Mouse (Mus musculus) midbrain, embryonic 10.5 days (tissue): Measurements from ENCODE around the gene Arap1. TPM values are rescaled to one million over a fixed set of nuclear protein-coding genes. Genes with fewer than 3 reads are reported as not detected.

Source experiments
- DNase-seq: peaks from one replicate; pipeline ENCODE4 v3.0.0-alpha.2; 2017; ENCODE audit warnings: low spot score
- H3K27ac ChIP-seq: fragments of 300-500 bp; sonication (generic); replicated peaks from 2 replicates; pipeline ENCODE4 v1.5.1; 2016; ENCODE audit warnings: mild to moderate bottlenecking
- H3K27me3 ChIP-seq: fragments of 300-500 bp; sonication (generic); 2 replicates; pipeline ENCODE4 v1.6.1; 2016; ENCODE audit warnings: low read depth, mild to moderate bottlenecking; ENCODE audit not compliant: poor library complexity, severe bottlenecking
- H3K36me3 ChIP-seq: fragments of 300-500 bp; sonication (generic); 2 replicates; pipeline ENCODE4 v1.6.1; 2016; ENCODE audit warnings: mild to moderate bottlenecking, moderate library complexity
- H3K4me1 ChIP-seq: fragments of 300-500 bp; sonication (generic); 2 replicates; pipeline ENCODE4 v1.6.1; 2016
- H3K4me3 ChIP-seq: fragments of 300-500 bp; sonication (generic); 2 replicates; pipeline ENCODE4 v1.5.1; 2016; ENCODE audit warnings: mild to moderate bottlenecking, moderate library complexity
- H3K9me3 ChIP-seq: fragments of 300-500 bp; sonication (generic); replicated peaks from 2 replicates; pipeline ENCODE4 v1.6.1; 2016; ENCODE audit warnings: mild to moderate bottlenecking
- WGBS: fragments of 180-500 bp; shearing (Covaris S2); methylation state at CpG from one replicate; pipeline ENCODE4 v1.1.7; 2016; 5-methylcytosine and 5-hydroxymethylcytosine counted together
- polyA plus RNA-seq: library from polyadenylated mRNA; unstranded; fragments of >200 nt; fragmentation: Nextera tagmentation; extraction: Ambion mirVana; gene quantifications from 2 replicates; pipeline ENCODE4 v1.2.1, GENCODE M21; 2016

Arap1 gene
- 13.6 and 16.3 TPM in 2 replicates for polyA plus RNA-seq

DNA sequence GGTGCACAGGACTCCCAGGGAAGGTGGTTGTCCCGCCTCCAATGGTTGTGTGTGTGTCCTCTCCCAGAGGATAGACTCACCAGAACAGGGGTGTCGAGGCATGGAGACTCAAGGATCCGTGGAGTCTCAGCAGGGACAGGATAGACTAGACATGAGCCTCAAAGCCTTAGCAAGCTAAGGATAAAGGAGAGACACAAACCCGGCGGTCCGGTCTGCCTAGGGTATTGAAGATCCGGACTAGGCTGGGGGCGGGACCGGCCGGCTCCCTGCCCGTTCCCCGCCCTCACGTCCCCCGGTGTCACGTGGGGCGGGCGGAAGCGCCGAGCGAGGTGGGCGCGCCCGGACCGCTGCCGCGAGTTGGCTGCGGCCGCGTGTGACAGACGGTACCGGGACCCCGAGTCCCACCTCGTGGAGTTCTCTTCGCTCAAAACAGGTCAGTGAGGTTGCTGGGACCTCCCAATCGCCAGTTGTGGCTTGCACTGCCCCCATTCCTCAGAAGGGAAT, at the start of gene Arap1:
Gene Arap1 (plus strand): TSS at position 301 of the 504 bp plus-strand sequence.
- Histone ChIP-seq H3K4me3 (peak within 1 kb of the TSS; percentile 72), H3K27ac (peak within 1 kb of the TSS; percentile 73; the same call in 1 of the 2 replicates), H3K9me3 (no peaks in the 10 kb centered on the region), H3K27me3 (peaks cover 49% of the 10 kb centered on the region), H3K4me1 (peaks cover 36% of the 10 kb centered on the region), H3K36me3 (no peaks in the 10 kb centered on the region)
- DNase-seq = peak; percentile 63
- under 1% methylated on average over 35 of the region's 35 CpGs for WGBS

DNA sequence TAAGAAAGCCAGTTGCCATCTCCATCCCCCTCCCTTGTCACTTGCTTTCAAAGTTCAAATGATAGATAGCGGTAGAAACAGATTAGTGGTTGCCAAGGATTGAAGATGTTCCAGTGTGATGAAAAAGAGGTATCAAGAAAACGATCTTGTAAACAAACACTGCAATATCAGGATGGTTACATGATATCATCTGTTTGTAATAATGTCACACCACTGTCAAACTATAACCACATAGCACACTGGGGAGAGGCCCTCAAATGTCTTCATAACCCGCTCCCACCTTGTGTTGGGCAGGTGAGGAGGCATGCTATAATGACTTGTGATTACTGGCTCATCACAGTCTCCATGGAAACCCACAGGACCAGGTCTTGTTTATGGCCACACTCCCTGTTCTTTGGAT, 49.5 kb upstream of the Arap1 start:
- Histone ChIP-seq H3K27ac (no peak overlapping the region), H3K4me3 (no peak overlapping the region), H3K36me3 (0 out of 2 replicates have a peak, but pooled peaks cover 5% of the 10 kb centered on the region), H3K27me3 (peaks cover 62% of the 10 kb centered on the region), H3K4me1 (peaks cover 46% of the 10 kb centered on the region), H3K9me3 (no peaks in the 10 kb centered on the region)
- no peak for DNase-seq
- WGBS = 90% methylated on average over 3 of the region's 3 CpGs

DNA sequence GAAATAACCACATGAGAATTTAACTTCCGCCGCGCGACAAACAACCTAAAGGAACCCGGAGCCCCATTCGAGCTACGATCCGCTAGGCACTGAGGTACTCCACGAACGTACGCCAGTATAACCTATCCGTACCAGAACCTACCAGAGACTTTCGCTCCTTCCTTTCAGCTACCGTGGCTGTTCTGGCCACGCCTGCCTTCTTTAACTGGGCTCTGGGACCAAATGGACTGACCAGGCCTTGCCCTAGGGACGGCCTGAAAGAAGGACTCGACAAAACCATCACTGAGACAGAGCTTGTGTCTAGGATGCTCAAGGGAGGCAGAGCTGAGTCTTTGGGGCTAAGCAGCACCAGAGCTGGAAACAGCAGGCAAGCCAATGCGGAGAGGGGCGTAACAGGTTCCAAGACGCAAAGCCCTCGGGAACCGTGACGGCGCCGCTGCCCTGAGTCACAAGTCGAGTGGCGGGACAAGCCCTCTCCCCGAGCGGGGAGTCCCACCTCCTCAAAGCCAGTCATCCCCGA, 46.4 kb upstream of the Arap1 start:
- Histone ChIP-seq H3K9me3 (no peaks in the 10 kb centered on the region), H3K4me1 (peaks cover 37% of the 10 kb centered on the region), H3K36me3 (no peaks in the 10 kb centered on the region), H3K4me3 (peak overlapping the region; percentile 78), H3K27me3 (peaks cover 46% of the 10 kb centered on the region), H3K27ac (peak overlapping the region; percentile 87)
- DNase-seq = no peak
- WGBS = under 1% methylated on average over 30 of the region's 30 CpGs

DNA sequence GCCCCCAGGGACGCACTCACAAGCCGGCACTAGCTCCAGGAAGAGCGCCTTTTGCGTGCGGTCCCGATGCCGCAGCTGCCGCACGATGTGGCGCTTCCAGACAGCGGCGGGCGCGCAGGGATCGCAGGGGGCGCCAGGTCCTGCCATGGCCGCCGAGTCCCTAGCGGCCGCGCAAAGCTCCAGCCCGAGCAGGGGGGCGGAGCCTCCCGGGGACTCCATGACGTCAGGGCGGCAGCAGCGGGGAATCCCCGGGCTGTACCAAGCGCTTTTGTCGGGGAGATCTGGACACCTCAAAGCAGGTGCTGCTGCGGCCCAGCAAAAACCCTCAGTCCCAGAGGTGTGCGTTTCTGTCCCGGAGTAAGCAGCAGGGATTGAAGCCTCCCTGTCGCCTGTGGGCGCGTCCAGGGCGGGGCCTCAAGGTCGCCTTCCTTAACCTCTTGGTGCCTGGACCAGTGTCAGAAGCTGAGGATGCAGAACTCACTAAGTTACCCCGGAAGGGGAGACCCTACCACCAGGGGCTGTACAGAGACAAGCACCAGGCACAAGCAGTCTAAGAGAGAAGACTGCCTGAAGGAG, 45.9 kb upstream of the Arap1 start, which contains the start of gene Atg16l2:
Gene Atg16l2 (minus strand): TSS at position 371 of the 576 bp plus-strand sequence.
- H3K27me3 ChIP-seq = peaks cover 42% of the 10 kb centered on the region
- H3K36me3 ChIP-seq = no peaks in the 10 kb centered on the region
- peak within 1 kb of the TSS; percentile 87 for H3K27ac ChIP-seq
- H3K9me3 ChIP-seq = no peaks in the 10 kb centered on the region
- DNase-seq = peak; percentile 95
- peak within 1 kb of the TSS; percentile 78 for H3K4me3 ChIP-seq
- H3K4me1 ChIP-seq = peaks cover 32% of the 10 kb centered on the region
- under 1% methylated on average over 39 of the region's 39 CpGs for WGBS

DNA sequence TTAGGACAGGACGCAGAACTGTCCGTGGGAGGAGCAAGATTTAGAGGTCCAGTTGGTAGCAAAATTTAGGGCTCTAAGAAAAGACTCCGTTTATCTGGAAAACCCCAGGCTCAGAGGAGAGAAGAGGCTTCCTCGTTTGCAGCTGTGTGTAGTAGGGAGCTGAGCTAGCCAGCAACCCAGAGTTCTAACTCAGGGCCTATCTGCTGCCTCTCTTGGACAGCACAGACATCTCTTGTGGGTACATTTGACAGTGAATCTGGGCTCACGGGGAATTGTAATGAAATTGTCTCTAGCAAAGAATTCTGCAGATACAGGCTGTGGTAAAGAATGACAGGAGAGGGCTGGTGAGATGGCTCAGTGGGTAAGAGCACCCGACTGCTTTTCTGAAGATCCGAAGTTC, 45.2 kb upstream of the Arap1 start:
- peaks cover 35% of the 10 kb centered on the region for H3K27me3 ChIP-seq

DNA sequence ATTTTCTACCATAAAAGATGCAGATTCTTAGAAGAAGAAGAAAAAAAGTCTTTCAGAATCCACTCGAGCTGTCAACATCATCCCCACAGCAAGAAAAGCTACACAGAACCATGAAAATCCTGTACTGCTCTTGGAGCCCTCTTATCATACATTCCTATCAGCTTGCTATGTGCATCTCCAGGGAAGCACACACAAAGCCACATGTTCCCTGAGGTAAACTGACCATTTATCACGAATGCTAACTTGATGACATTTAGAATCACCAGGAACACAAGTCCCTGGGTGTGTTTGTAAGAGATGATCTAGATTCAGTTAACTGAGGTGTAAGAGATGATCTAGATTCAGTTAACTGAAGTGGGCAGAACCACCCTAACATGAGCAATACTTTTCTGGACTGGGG, 41.0 kb upstream of the Arap1 start:
- Histone ChIP-seq H3K4me3 (no peak overlapping the region), H3K36me3 (no peaks in the 10 kb centered on the region), H3K27ac (no peak overlapping the region), H3K4me1 (peaks cover 20% of the 10 kb centered on the region), H3K27me3 (no peaks in the 10 kb centered on the region), H3K9me3 (no peaks in the 10 kb centered on the region)
- 61% methylated on average over 2 of the region's 2 CpGs for WGBS
- no peak for DNase-seq

More for the DNA sequence above, 45.2 kb upstream of the Arap1 start:
- WGBS = 27% methylated on average over 7 of the region's 7 CpGs
- no peak for DNase-seq
- H3K27ac ChIP-seq = peak overlapping the region; percentile 87
- no peaks in the 10 kb centered on the region for H3K9me3 ChIP-seq
- no peaks in the 10 kb centered on the region for H3K36me3 ChIP-seq
- H3K4me3 ChIP-seq = peak overlapping the region; percentile 78
- H3K4me1 ChIP-seq = peaks cover 30% of the 10 kb centered on the region

DNA sequence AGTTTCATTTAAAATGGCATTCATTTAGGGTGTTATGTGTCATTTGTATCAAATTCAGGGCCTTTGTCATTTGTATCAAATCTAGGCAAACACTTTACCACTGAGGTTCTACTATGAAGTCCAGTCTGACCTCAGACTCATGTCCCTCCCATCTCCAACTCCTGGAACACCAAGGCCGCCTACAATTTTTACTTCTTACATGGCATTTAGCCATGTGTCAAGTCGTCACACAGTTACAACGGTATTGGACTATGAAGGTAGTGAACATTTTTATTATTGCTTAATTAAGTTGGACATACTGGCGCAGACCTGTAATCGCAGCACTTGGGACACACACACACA, 37.9 kb upstream of the Arap1 start:
- Histone ChIP-seq H3K9me3 (no peaks in the 10 kb centered on the region), H3K27ac (peak overlapping the region; percentile 90), H3K4me1 (peaks cover 11% of the 10 kb centered on the region), H3K4me3 (peak overlapping the region; percentile 71), H3K36me3 (no peaks in the 10 kb centered on the region), H3K27me3 (no peaks in the 10 kb centered on the region)
- WGBS = 40% methylated on average over 5 of the region's 5 CpGs
- DNase-seq = no peak

DNA sequence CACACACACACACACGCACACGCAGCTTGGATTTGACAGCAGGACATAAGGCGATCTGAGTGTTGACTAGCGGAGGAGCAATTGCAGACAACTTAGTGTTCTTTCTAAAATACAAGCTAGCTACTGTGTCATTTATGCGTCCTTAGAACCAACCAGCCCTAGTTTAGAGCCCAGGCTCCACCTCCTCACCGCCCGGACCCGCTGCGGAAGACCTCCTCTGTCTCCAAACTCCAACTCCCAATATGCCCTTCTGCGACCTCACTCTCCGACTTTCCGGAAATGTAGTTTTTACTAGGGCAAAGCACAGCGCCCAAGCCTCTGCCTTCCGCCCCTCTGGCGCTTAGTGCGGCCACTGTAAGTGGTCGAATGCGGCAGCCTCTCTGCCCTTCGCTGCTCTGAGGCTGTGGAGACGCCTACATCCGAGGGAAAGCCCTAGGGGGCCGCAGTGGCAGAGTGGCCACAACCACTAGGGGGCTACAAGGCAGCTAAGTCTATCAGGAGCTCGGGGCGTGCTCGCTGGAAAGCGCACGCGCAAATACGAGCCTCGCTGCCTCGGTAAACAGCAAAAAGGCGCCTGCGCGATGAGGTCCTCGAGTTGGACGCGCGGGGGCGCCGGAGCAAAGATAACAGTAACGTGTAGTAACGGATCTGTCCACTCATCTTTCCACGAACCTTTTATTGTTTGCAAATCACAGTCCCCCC, 37.4 kb upstream of the Arap1 start:
- peak overlapping the region; percentile 90 for H3K27ac ChIP-seq
- no peaks in the 10 kb centered on the region for H3K36me3 ChIP-seq
- no peaks in the 10 kb centered on the region for H3K9me3 ChIP-seq
- H3K4me3 ChIP-seq = peak overlapping the region; percentile 71
- H3K27me3 ChIP-seq = no peaks in the 10 kb centered on the region
- H3K4me1 ChIP-seq = peaks cover 11% of the 10 kb centered on the region
- under 1% methylated on average over 43 of the region's 43 CpGs for WGBS
- DNase-seq = peak; percentile 97

DNA sequence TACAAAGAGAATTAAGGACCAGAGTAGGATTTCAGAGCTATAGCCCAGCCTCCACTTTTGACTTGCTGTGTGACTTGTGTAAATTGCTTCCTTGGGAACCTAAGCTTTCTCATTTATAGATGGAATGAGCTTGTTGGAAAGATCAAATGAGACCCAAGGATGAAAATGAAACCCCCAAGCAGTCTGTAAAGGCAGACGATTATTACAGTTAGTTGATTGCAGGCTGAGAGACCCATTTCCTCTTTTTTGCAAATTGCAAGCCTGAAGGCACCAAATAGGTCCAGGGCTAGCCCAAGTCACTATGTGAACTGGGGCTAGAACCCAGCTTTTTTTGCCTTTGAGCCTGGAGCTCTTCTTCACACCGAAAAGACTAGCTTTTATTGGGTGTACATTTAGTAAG, 36.8 kb upstream of the Arap1 start:
- Histone ChIP-seq H3K27me3 (no peaks in the 10 kb centered on the region), H3K4me3 (peak overlapping the region; percentile 71), H3K4me1 (peaks cover 11% of the 10 kb centered on the region), H3K9me3 (no peaks in the 10 kb centered on the region), H3K36me3 (no peaks in the 10 kb centered on the region), H3K27ac (peak overlapping the region; percentile 90)
- 37% methylated on average over 2 of the region's 2 CpGs for WGBS
- no peak for DNase-seq

DNA sequence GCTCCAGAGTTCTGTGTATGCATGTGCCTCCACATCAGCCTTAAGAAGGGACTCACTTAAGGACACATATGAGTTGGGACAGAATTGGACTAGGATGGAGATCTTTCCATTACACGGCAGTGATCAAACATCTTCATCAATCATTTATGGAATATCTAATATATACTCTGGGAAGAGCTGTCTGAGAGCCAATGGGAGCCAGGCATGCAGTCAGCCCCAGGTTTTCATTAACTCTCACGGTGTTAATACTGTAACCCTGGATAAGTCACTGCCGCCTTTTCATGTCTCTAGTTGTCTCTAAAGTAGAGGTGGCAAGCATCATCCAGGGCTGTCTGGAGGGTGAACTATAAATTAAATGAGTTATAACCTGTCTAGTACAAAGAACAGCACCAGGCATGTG, 34.8 kb upstream of the Arap1 start:
- Histone ChIP-seq H3K4me1 (peaks cover 11% of the 10 kb centered on the region), H3K9me3 (no peaks in the 10 kb centered on the region), H3K27me3 (no peaks in the 10 kb centered on the region), H3K27ac (no peak overlapping the region), H3K36me3 (no peaks in the 10 kb centered on the region), H3K4me3 (no peak overlapping the region)
- DNase-seq = no peak
- 83% methylated on average over 3 of the region's 3 CpGs for WGBS

DNA sequence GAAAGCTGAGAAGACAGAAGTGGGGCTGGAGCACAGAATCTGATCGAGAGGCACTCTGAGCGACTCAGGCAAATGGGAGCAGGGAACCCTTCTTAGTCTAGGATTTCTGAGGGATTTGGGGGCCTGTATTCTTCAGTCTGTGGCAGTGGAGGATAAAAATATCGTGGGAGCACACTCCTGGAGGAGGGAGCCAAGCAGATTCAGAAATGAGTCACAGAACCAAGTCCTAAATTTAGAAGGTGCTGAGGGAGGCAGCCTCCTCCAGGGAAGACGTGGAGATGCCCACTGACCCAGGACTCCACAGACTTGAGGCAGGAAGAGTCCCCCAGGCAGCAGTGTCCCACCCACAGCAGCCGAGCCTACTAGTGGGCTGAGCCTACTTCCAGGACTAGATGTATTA, 33.5 kb upstream of the Arap1 start:
- Histone ChIP-seq H3K27ac (no peak overlapping the region), H3K4me1 (peaks cover 11% of the 10 kb centered on the region), H3K9me3 (no peaks in the 10 kb centered on the region), H3K36me3 (no peaks in the 10 kb centered on the region), H3K27me3 (peaks cover 11% of the 10 kb centered on the region), H3K4me3 (no peak overlapping the region)
- no peak for DNase-seq
- WGBS = 76% methylated on average over 5 of the region's 5 CpGs

DNA sequence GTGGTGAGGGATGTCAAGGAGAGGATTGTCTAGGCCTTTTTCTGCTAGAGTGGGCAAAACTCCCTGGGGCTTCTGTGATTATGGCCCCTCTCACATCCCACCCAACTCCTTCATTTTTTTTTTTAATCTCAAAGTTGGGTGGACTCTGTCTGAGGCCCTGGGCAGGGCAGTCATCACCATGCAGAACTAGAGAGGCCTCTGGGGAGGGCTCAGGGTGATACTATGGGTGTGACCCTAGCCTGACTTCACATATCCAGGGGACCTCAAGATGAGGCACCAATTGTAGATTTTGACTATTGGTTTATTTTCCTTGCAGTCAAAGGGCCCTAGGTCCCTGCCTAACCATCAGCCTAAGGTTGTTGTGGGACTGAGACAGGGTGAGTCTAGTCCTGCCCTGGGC, 32.2 kb upstream of the Arap1 start:
- no peak for DNase-seq
- no peaks in the 10 kb centered on the region for H3K9me3 ChIP-seq

DNA sequence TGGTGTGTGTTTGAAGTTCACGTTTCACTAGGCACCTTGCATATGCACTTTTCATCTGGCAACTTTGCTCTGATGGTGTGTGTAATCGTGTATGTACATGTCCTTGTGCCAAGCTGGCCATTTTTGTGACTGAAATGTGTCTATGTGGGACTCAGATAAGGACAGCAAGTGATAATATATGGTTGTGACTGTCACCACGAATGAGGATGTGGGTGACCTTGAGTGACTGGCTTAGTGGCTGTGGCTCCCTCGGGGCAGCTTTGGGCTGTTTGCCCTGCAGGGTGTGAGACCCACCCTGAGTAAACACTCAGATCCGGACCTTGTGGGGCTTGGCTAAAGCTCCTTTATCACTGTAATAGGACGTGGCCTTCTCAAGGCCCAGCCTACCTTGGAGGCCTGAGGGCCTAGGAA, 31.3 kb upstream of the Arap1 start:
- no peak overlapping the region for H3K4me3 ChIP-seq
- WGBS = 72% methylated on average over 6 of the region's 6 CpGs
- H3K27me3 ChIP-seq = peaks cover 31% of the 10 kb centered on the region
- no peaks in the 10 kb centered on the region for H3K36me3 ChIP-seq
- no peaks in the 10 kb centered on the region for H3K9me3 ChIP-seq
- no peak for DNase-seq
- H3K27ac ChIP-seq = no peak overlapping the region
- peaks cover 12% of the 10 kb centered on the region for H3K4me1 ChIP-seq

More for the DNA sequence above, 32.2 kb upstream of the Arap1 start:
- no peaks in the 10 kb centered on the region for H3K36me3 ChIP-seq
- peaks cover 24% of the 10 kb centered on the region for H3K27me3 ChIP-seq
- no peak overlapping the region for H3K27ac ChIP-seq
- H3K4me1 ChIP-seq = peaks cover 12% of the 10 kb centered on the region
- no peak overlapping the region for H3K4me3 ChIP-seq
